Mouse (Mus musculus) spleen, adult 2 months (tissue): ENCODE measurements around the gene Arsa.

ENCODE experiments used
- CTCF ChIP-seq: fragments of 200-500 bp; IDR thresholded peaks from 2 replicates; pipeline ENCODE4 v1.5.1; 2011; ENCODE audit warnings: mild to moderate bottlenecking, inconsistent platforms; ENCODE audit not compliant: insufficient read depth, insufficient read length, insufficient replicate concordance; ENCODE audit errors: extremely low read depth
- POLR2A ChIP-seq: fragments of 200-500 bp; IDR thresholded peaks from 2 replicates; pipeline ENCODE4 v1.6.1; 2011; ENCODE audit warnings: low read depth, low read length, inconsistent platforms

DNA sequence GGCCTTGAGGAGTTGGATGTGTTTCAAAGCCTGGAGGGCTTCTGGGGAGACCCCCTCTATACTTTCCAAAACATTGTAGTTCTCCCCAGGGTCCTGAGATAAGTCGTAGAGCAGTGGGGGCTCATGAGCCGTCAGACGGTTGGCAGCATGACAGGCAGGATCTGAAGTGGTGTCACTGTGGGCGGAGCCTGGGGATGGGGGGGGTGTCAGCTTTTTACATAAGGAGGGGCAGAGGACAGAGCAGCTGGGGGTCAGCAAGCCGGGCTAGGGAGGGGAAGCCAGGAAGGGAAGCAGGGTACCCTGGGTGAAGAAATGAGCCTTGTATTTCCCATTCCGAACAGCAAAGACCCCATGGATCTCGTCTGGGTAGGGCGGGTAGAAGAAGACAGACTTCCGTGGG lies 3.9 kb downstream of the Arsa start:
- no peak for TF ChIP-seq CTCF
- no peak for TF ChIP-seq POLR2A
